Mouse (Mus musculus) forebrain, embryonic 16.5 days (tissue): ENCODE data around the gene Pkdrej. TPM values are rescaled to one million over a fixed set of nuclear protein-coding genes. Genes with fewer than 3 reads are reported as not detected.
"Not testable (repeated sequence)": the region's sequence is repeated elsewhere in the genome, so short reads cannot be mapped to it uniquely, and the experiment has no call there.

Source experiments
- ATAC-seq: fragments of 200-750 bp; cut with Nextera tagmentation; 2 replicates; pipeline ENCODE4 v1.8.0; 2017; ENCODE audit warnings: mild to moderate bottlenecking, moderate library complexity
- H3K27ac ChIP-seq: fragments of 300-500 bp; sonication (generic); 2 replicates; pipeline ENCODE4 v1.5.1; 2014; ENCODE audit warnings: low read length, control low read depth
- H3K27me3 ChIP-seq: fragments of 300-500 bp; sonication (generic); replicated peaks from 2 replicates; pipeline ENCODE4 v1.6.1; 2014; ENCODE audit warnings: low read length; ENCODE audit not compliant: control insufficient read depth, insufficient read depth
- H3K36me3 ChIP-seq: fragments of 300-500 bp; sonication (generic); 2 replicates; pipeline ENCODE4 v1.6.1; 2014; ENCODE audit not compliant: control insufficient read depth, insufficient read depth
- H3K4me1 ChIP-seq: fragments of 300-500 bp; sonication (generic); replicated peaks from 2 replicates; pipeline ENCODE4 v1.6.1; 2014; ENCODE audit warnings: low read length; ENCODE audit not compliant: control insufficient read depth, insufficient read depth
- H3K4me2 ChIP-seq: fragments of 300-500 bp; sonication (generic); 2 replicates; pipeline ENCODE4 v1.6.1; 2014; ENCODE audit warnings: mild to moderate bottlenecking, low read length, control low read depth
- H3K4me3 ChIP-seq: fragments of 300-500 bp; sonication (generic); replicated peaks from 2 replicates; pipeline ENCODE4 v1.5.1; 2014; ENCODE audit warnings: mild to moderate bottlenecking, low read length, control low read depth
- H3K9ac ChIP-seq: fragments of 300-500 bp; sonication (generic); replicated peaks from 2 replicates; pipeline ENCODE4 v1.6.1; 2014; ENCODE audit warnings: low read depth, low read length, control low read depth
- H3K9me3 ChIP-seq: fragments of 300-500 bp; sonication (generic); 2 replicates; pipeline ENCODE4 v1.6.1; 2016; ENCODE audit warnings: low read length; ENCODE audit not compliant: control insufficient read depth
- WGBS: fragments of 180-500 bp; shearing (Covaris S2); extraction: QIAGEN DNeasy Blood & Tissue Kit; methylation state at CpG from one replicate; pipeline ENCODE4 v1.1.7; 2014; 5-methylcytosine and 5-hydroxymethylcytosine counted together
- polyA plus RNA-seq: library from polyadenylated mRNA; unstranded; fragments of >200 nt; fragmentation: Nextera tagmentation; extraction: Ambion mirVana; gene quantifications from 2 replicates; pipeline ENCODE4 v1.2.1, GENCODE M21; 2015

The Pkdrej gene
- polyA plus RNA-seq, 1 experiment from 2014 or later: 0.04 TPM

GRCm38 (mm10) chr15:85783146-85783545 lies 38.4 kb downstream of the Pkdrej start:
- Histone ChIP-seq H3K27ac (no peak overlapping the region), H3K4me1 (no peaks in the 10 kb centered on the region), H3K9ac (no peak overlapping the region), H3K36me3 (no peaks in the 10 kb centered on the region), H3K4me3 (no peak overlapping the region), H3K4me2 (no peak overlapping the region), H3K27me3 (no peaks in the 10 kb centered on the region), H3K9me3 (no peaks in the 10 kb centered on the region)
- no peak for ATAC-seq
- WGBS: 87% methylated on average over 4 of the region's 4 CpGs

- H3K4me3 ChIP-seq, H3K27me3 ChIP-seq, H3K4me2 ChIP-seq, H3K36me3 ChIP-seq, H3K9me3 ChIP-seq, H3K4me1 ChIP-seq, ATAC-seq, H3K27ac ChIP-seq, H3K9ac ChIP-seq: not testable (repeated sequence)
- 87% methylated on average over 6 of the region's 6 CpGs for WGBS
Measured at GRCm38 (mm10) chr15:85778891-85779290, 42.6 kb downstream of the Pkdrej start.

- Histone ChIP-seq H3K36me3 (no peaks in the 10 kb centered on the region), H3K27me3 (no peaks in the 10 kb centered on the region), H3K9ac (no peak overlapping the region), H3K4me1 (no peaks in the 10 kb centered on the region), H3K4me3 (no peak overlapping the region), H3K9me3 (no peaks in the 10 kb centered on the region), H3K27ac (no peak overlapping the region), H3K4me2 (no peak overlapping the region)
- ATAC-seq: no peak
- WGBS: 79% methylated on average over 5 of the region's 5 CpGs
Measured at GRCm38 (mm10) chr15:85776771-85777170, 44.8 kb downstream of the Pkdrej start.

GRCm38 (mm10) chr15:85776241-85776640 lies 45.3 kb downstream of the Pkdrej start:
- Histone ChIP-seq H3K9me3 (no peaks in the 10 kb centered on the region), H3K4me3 (no peak overlapping the region), H3K27ac (no peak overlapping the region), H3K36me3 (no peaks in the 10 kb centered on the region), H3K4me2 (no peak overlapping the region), H3K9ac (no peak overlapping the region), H3K27me3 (no peaks in the 10 kb centered on the region), H3K4me1 (no peaks in the 10 kb centered on the region)
- 87% methylated on average over 2 of the region's 2 CpGs for WGBS
- no peak for ATAC-seq

GRCm38 (mm10) chr15:85775001-85775400 lies 46.5 kb downstream of the Pkdrej start:
- H3K27ac ChIP-seq: no peak overlapping the region
- no peak for ATAC-seq

GRCm38 (mm10) chr15:85774419-85774818 lies 47.1 kb downstream of the Pkdrej start:
- ATAC-seq: no peak

More at GRCm38 (mm10) chr15:85775001-85775400, 46.5 kb downstream of the Pkdrej start:
- H3K4me2 ChIP-seq: no peak overlapping the region
- H3K36me3 ChIP-seq: no peaks in the 10 kb centered on the region
- H3K4me3 ChIP-seq: no peak overlapping the region
- WGBS: 86% methylated on average over 7 of the region's 7 CpGs
- H3K9me3 ChIP-seq: no peaks in the 10 kb centered on the region
- no peaks in the 10 kb centered on the region for H3K4me1 ChIP-seq
- H3K27me3 ChIP-seq: no peaks in the 10 kb centered on the region
- H3K9ac ChIP-seq: no peak overlapping the region

GRCm38 (mm10) chr15:85772146-85772740 lies 49.3 kb downstream of the Pkdrej start:
- ATAC-seq: no peak
- Histone ChIP-seq H3K9ac (no peak overlapping the region), H3K27me3 (no peaks in the 10 kb centered on the region), H3K4me3 (no peak overlapping the region), H3K27ac (no peak overlapping the region), H3K4me1 (no peaks in the 10 kb centered on the region), H3K4me2 (no peak overlapping the region), H3K9me3 (no peaks in the 10 kb centered on the region), H3K36me3 (no peaks in the 10 kb centered on the region)
- 86% methylated on average over 11 of the region's 11 CpGs for WGBS

More at GRCm38 (mm10) chr15:85774419-85774818, 47.1 kb downstream of the Pkdrej start:
- Histone ChIP-seq H3K27me3 (no peaks in the 10 kb centered on the region), H3K9ac (no peak overlapping the region), H3K4me1 (no peaks in the 10 kb centered on the region), H3K36me3 (no peaks in the 10 kb centered on the region), H3K9me3 (no peaks in the 10 kb centered on the region), H3K27ac (no peak overlapping the region), H3K4me3 (no peak overlapping the region), H3K4me2 (no peak overlapping the region)
- WGBS: 88% methylated on average over 9 of the region's 9 CpGs

GRCm38 (mm10) chr15:85771306-85772121 lies 50.0 kb downstream of the Pkdrej start:
- H3K4me1 ChIP-seq: no peaks in the 10 kb centered on the region
- no peak overlapping the region for H3K9ac ChIP-seq
- H3K27ac ChIP-seq: no peak overlapping the region
- no peaks in the 10 kb centered on the region for H3K36me3 ChIP-seq
- ATAC-seq: no peak
- no peaks in the 10 kb centered on the region for H3K27me3 ChIP-seq
- H3K9me3 ChIP-seq: no peaks in the 10 kb centered on the region
- no peak overlapping the region for H3K4me3 ChIP-seq
- no peak overlapping the region for H3K4me2 ChIP-seq
- WGBS: 84% methylated on average over 17 of the region's 17 CpGs

- Histone ChIP-seq H3K36me3 (no peaks in the 10 kb centered on the region), H3K4me3 (no peak overlapping the region), H3K27ac (no peak overlapping the region), H3K4me2 (no peak overlapping the region), H3K9me3 (no peaks in the 10 kb centered on the region; the same call in 1 of the 2 replicates), H3K27me3 (no peaks in the 10 kb centered on the region), H3K9ac (no peak overlapping the region), H3K4me1 (no peaks in the 10 kb centered on the region)
- 97% methylated on average over 8 of the region's 8 CpGs for WGBS
- no peak for ATAC-seq
Measured at GRCm38 (mm10) chr15:85768991-85769390, 52.5 kb downstream of the Pkdrej start.
